Mouse (Mus musculus): ENCODE results near the gene Bysl.

DNA sequence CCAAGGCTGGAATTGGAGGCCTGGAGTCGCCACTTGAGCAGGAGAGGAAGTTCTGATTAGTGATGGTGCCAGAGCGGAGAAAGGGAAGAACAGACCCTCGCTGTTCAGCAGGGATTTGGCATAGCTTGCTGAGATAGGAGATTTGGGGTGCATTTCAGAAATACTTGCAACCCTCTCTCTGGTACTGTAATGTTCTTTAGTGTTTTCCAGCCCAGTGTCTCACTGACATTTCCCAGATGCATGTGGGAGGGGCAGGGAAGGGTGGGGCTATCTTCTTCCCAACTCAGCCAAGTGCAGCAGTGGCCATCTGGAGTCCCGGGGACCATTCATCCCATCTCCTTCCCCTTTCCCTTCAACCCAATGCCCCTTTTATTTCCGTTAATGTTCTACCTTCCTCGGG is 51.6 kb downstream of the Bysl start:
- TF ChIP-seq CTCF (IDR thresholded peaks at IDR 0.05; ENCODE audit: control insufficient read depth, insufficient read depth, low read length) (no peak), POLR2A (IDR thresholded peaks at IDR 0.05; ENCODE audit: borderline replicate concordance, control insufficient read depth, low read depth, low read length) (no peak)

All from bone marrow, adult 2 months (tissue).